Mouse (Mus musculus) MEL (cell line): Measurements from ENCODE around the gene Tymp. TPM values are rescaled to one million over a fixed set of nuclear protein-coding genes. Genes with fewer than 3 reads are reported as not detected.

Experiments used
- DNase-seq: peaks from one replicate; pipeline ENCODE4 v3.0.0; 2011; ENCODE audit warnings: low read depth, low spot score
- H3K27ac ChIP-seq: 2 replicates; pipeline ENCODE4 v1.5.1; 2012; ENCODE audit warnings: low read depth, mild to moderate bottlenecking, control low read depth, low read length, moderate library complexity; ENCODE audit not compliant: control insufficient read depth
- H3K27me3 ChIP-seq, 2 experiments: fragments of 150-350 bp in 1 of 2; sonication (generic) in 1 of 2; 2 replicates each; pipeline ENCODE4 v1.6.1; 2012; ENCODE audit warnings: low read length in 2 of 2, mild to moderate bottlenecking in 2 of 2, improper control_type of control experiment in 1 of 2, moderate library complexity in 1 of 2; ENCODE audit not compliant: insufficient read depth in 2 of 2, control insufficient read depth in 1 of 2
- H3K36me3 ChIP-seq, 2 experiments: 2 replicates each; pipeline ENCODE4 v1.6.1; 2012 to 2014; ENCODE audit warnings: low read length in 2 of 2, improper control_type of control experiment in 1 of 2, inconsistent platforms in 1 of 2, mild to moderate bottlenecking in 1 of 2; ENCODE audit not compliant: insufficient read depth in 2 of 2, control insufficient read depth in 1 of 2
- H3K4me1 ChIP-seq, 2 experiments: fragments of 150-350 bp in 1 of 2; sonication (generic) in 1 of 2; 2 replicates each; pipeline ENCODE4 v1.6.1; 2012; ENCODE audit warnings: low read length in 2 of 2, improper control_type of control experiment in 1 of 2, mild to moderate bottlenecking in 1 of 2; ENCODE audit not compliant: insufficient read depth in 2 of 2, control insufficient read depth in 1 of 2
- H3K4me3 ChIP-seq, 2 experiments: fragments of 150-350 bp in 1 of 2; sonication (generic) in 1 of 2; 2 replicates each; pipeline ENCODE4 v1.5.1; 2012; ENCODE audit warnings: low read depth in 2 of 2, low read length in 2 of 2, mild to moderate bottlenecking in 2 of 2, moderate library complexity in 2 of 2, control low read depth in 1 of 2, improper control_type of control experiment in 1 of 2; ENCODE audit not compliant: control insufficient read depth in 1 of 2, insufficient read depth in 1 of 2
- H3K79me2 ChIP-seq: 2 replicates; pipeline ENCODE4 v1.6.1; 2012; ENCODE audit warnings: mild to moderate bottlenecking, low read length, moderate library complexity; ENCODE audit not compliant: control insufficient read depth, poor library complexity, insufficient read depth
- H3K9ac ChIP-seq: 2 replicates; pipeline ENCODE4 v1.6.1; 2012; ENCODE audit warnings: low read depth, mild to moderate bottlenecking, control low read depth, low read length, moderate library complexity; ENCODE audit not compliant: control insufficient read depth, poor library complexity, severe bottlenecking
- H3K9me3 ChIP-seq: fragments of 150-350 bp; sonication (generic); replicated peaks from 2 replicates; pipeline ENCODE4 v1.6.1; 2012; ENCODE audit warnings: mild to moderate bottlenecking, low read length, improper control_type of control experiment, moderate library complexity; ENCODE audit not compliant: insufficient read depth
- BHLHE40 ChIP-seq: IDR thresholded peaks from 2 replicates; pipeline ENCODE4 v1.6.1; 2012; ENCODE audit warnings: low read depth, mild to moderate bottlenecking, inconsistent platforms, low read length, improper control_type of control experiment, borderline replicate concordance
- ELF1 ChIP-seq: IDR thresholded peaks from 2 replicates; pipeline ENCODE4 v1.6.1; 2014; ENCODE audit warnings: low read depth, mild to moderate bottlenecking, inconsistent platforms, low read length, improper control_type of control experiment, moderate library complexity
- EP300 ChIP-seq, 2 experiments: IDR thresholded peaks; 2 replicates each; pipeline ENCODE4 v1.6.1; 2011; ENCODE audit warnings: improper control_type of control experiment in 2 of 2, low read length in 2 of 2, low read depth in 1 of 2, mild to moderate bottlenecking in 1 of 2
- ETS1 ChIP-seq: IDR thresholded peaks from 2 replicates; pipeline ENCODE4 v1.6.1; 2012; ENCODE audit warnings: low read depth, mild to moderate bottlenecking, inconsistent platforms, low read length, improper control_type of control experiment, moderate library complexity
- GABPA ChIP-seq: IDR thresholded peaks from 2 replicates; pipeline ENCODE4 v1.6.1; 2012; ENCODE audit warnings: low read depth, mild to moderate bottlenecking, inconsistent platforms, low read length, improper control_type of control experiment, moderate library complexity
- MAZ ChIP-seq: IDR thresholded peaks from 2 replicates; pipeline ENCODE4 v1.6.1; 2012; ENCODE audit warnings: low read depth, mild to moderate bottlenecking, inconsistent platforms, low read length, improper control_type of control experiment
- MYB ChIP-seq: IDR thresholded peaks from 2 replicates; pipeline ENCODE4 v1.6.1; 2011; ENCODE audit warnings: mild to moderate bottlenecking, low read depth, low read length, improper control_type of control experiment
- NRF1 ChIP-seq: IDR thresholded peaks from 2 replicates; pipeline ENCODE4 v1.6.1; 2014; ENCODE audit warnings: low read depth, mild to moderate bottlenecking, inconsistent platforms, low read length, improper control_type of control experiment, moderate library complexity; ENCODE audit not compliant: poor library complexity, insufficient read depth, severe bottlenecking
- POLR2A ChIP-seq, 2 experiments: IDR thresholded peaks; 2 replicates each; pipeline ENCODE4 v1.6.1; 2011 to 2012; ENCODE audit warnings: low read length in 2 of 2, mild to moderate bottlenecking in 2 of 2, control low read depth in 1 of 2, improper control_type of control experiment in 1 of 2, low read depth in 1 of 2, moderate library complexity in 1 of 2; ENCODE audit not compliant: control insufficient read depth in 1 of 2, insufficient read depth in 1 of 2, poor library complexity in 1 of 2
- POLR2AphosphoS5 ChIP-seq: IDR thresholded peaks from 2 replicates; pipeline ENCODE4 v1.6.1; 2012; ENCODE audit warnings: low read depth, borderline replicate concordance, mild to moderate bottlenecking, inconsistent platforms, low read length, moderate library complexity, mixed read lengths
- RAD21 ChIP-seq: IDR thresholded peaks from 2 replicates; pipeline ENCODE4 v1.6.1; 2011; ENCODE audit warnings: mild to moderate bottlenecking, low read depth, low read length, improper control_type of control experiment
- SMC3 ChIP-seq: IDR thresholded peaks from 2 replicates; pipeline ENCODE4 v1.6.1; 2011; ENCODE audit warnings: low read depth, low read length, improper control_type of control experiment
- TAL1 ChIP-seq: IDR thresholded peaks from 2 replicates; pipeline ENCODE4 v1.6.1; 2012; ENCODE audit warnings: mild to moderate bottlenecking, inconsistent platforms, low read length, moderate library complexity, mixed read lengths
- TBP ChIP-seq: IDR thresholded peaks from 2 replicates; pipeline ENCODE4 v1.8.0; 2011; ENCODE audit warnings: low read depth, low read length, improper control_type of control experiment
- USF2 ChIP-seq, 2 experiments: IDR thresholded peaks; 2 replicates each; pipeline ENCODE4 v1.6.1; 2011 to 2012; ENCODE audit warnings: improper control_type of control experiment in 2 of 2, low read length in 2 of 2, borderline replicate concordance in 1 of 2, inconsistent platforms in 1 of 2, low read depth in 1 of 2, mild to moderate bottlenecking in 1 of 2; ENCODE audit not compliant: insufficient read depth in 1 of 2
- ZC3H11A ChIP-seq: IDR thresholded peaks from 2 replicates; pipeline ENCODE4 v1.6.1; 2012; ENCODE audit warnings: low read depth, mild to moderate bottlenecking, inconsistent platforms, low read length, improper control_type of control experiment
- polyA plus RNA-seq, 2 experiments: library from polyadenylated mRNA; stranded (reverse) in 1 of 2; unstranded in 1 of 2; fragments of >175 nt in 1 of 2; fragments of >200 nt in 1 of 2; gene quantifications; 2 replicates each; pipeline versions ENCODE4 v1.2.1 to v1.2.4; 2012; ENCODE audit warnings: low replicate concordance in 2 of 2, low read depth in 1 of 2; ENCODE audit not compliant: insufficient read length in 2 of 2, insufficient read depth in 1 of 2, missing spikeins in 1 of 2
- total RNA-seq: library from RNA; depleted of rRNA; stranded (reverse); fragments of 300-350 nt; gene quantifications from 2 replicates; pipeline ENCODE4 v1.2.3, GENCODE M21; 2012

Gene Tymp
- total and polyA plus RNA-seq, 3 experiments = 1.5 to 2.0 TPM; not detected in 1

DNA sequence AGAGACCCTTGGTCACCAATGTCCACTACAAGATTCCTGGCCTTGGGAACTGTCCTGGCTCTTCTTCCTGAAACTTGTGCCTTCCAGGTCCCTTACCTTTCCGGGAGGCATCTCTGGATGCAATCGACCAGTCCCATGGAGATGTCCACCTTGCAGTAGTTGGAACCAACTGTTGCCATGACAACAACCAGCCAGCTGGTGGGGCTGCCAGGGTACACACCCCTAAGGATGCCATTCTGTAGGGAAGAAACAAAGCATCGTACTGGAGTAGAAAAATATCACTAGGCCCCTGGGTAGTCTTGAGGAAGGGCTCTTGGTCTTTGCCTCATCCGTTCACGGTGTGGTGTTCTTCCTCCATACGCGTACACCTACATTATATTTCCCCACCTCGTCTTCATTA lies 47.8 kb upstream of the Tymp start:
- no peak for DNase-seq
- H3K4me3 ChIP-seq = no peak overlapping the region
- no peaks in the 10 kb centered on the region; the same call in 1 of the 2 replicates for H3K79me2 ChIP-seq
- no peak overlapping the region for H3K9ac ChIP-seq
- TF ChIP-seq MYB = no peak
- H3K9me3 ChIP-seq = no peaks in the 10 kb centered on the region
- no peak overlapping the region for H3K27ac ChIP-seq
- H3K27me3 ChIP-seq = no peaks in the 10 kb centered on the region
- peaks cover 0 to 4% of the 10 kb centered on the region in 2 experiments; a peak in 1 of 4 replicates for H3K4me1 ChIP-seq
- H3K36me3 ChIP-seq = peaks cover 0 to 3% of the 10 kb centered on the region in 2 experiments; a peak in 1 of 4 replicates

- no peak overlapping the region for H3K9ac ChIP-seq
- H3K79me2 ChIP-seq = no peaks in the 10 kb centered on the region
- H3K4me3 ChIP-seq = no peak overlapping the region
- H3K27me3 ChIP-seq = no peaks in the 10 kb centered on the region
- H3K4me1 ChIP-seq = no peaks in the 10 kb centered on the region
- TF ChIP-seq ELF1 (no peak), POLR2AphosphoS5 (no peak), POLR2A (IDR thresholded peaks at IDR 0.05; ENCODE audit: control insufficient read depth in 1 of 2, insufficient read depth in 1 of 2, low read depth in 1 of 2, low read length in 2 of 2, poor library complexity in 1 of 2) (no peak), SMC3 (no peak), RAD21 (no peak), ZC3H11A (no peak), MAZ (no peak), GABPA (no peak), NRF1 (no peak), TAL1 (no peak), ETS1 (no peak)
- H3K27ac ChIP-seq = no peak overlapping the region
- no peak for DNase-seq
- H3K36me3 ChIP-seq = no peaks in the 10 kb centered on the region
- H3K9me3 ChIP-seq = no peaks in the 10 kb centered on the region
These were observed 45.1 kb upstream of the Tymp start for GRCm38 (mm10) chr15:89421938-89422337.

DNA sequence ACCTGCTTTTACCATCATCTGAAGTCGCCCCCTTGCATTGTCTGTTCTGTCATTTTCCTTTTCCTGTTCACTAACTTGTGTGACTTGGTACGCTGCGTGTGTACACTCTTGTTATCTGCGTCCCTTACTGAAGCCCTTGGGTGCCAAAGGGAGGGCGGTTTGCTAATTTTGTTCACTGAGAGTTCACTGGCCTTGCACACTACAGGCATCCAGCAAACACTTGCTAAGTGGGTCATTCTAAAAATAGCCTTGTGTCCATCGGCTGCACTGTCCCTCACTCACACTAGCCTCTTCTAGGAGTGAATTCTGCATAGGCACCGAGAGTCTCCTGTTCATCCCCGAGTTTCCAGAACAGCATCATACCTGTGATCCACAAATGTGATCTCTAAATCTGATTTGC lies 38.4 kb upstream of the Tymp start:
- no peak for TF ChIP-seq GABPA
- TF ChIP-seq EP300 (IDR thresholded peaks at IDR 0.05; ENCODE audit: low read depth in 1 of 2, low read length in 2 of 2) = no peak
- TF ChIP-seq POLR2A (IDR thresholded peaks at IDR 0.05; ENCODE audit: control insufficient read depth in 1 of 2, insufficient read depth in 1 of 2, low read depth in 1 of 2, low read length in 2 of 2, poor library complexity in 1 of 2) = no peak
- no peak for TF ChIP-seq USF2 (IDR thresholded peaks at IDR 0.05; ENCODE audit: borderline replicate concordance in 1 of 2, insufficient read depth in 1 of 2, low read depth in 1 of 2, low read length in 2 of 2)
- no peak for TF ChIP-seq BHLHE40
- no peak for TF ChIP-seq MAZ
- TF ChIP-seq TBP = no peak
- Histone ChIP-seq H3K9ac (no peak overlapping the region), H3K4me3 (no peak overlapping the region), H3K79me2 (no peaks in the 10 kb centered on the region), H3K4me1 (no peaks in the 10 kb centered on the region), H3K27me3 (no peaks in the 10 kb centered on the region), H3K9me3 (no peaks in the 10 kb centered on the region), H3K36me3 (no peaks in the 10 kb centered on the region), H3K27ac (no peak overlapping the region)
- no peak for DNase-seq
